Mouse (Mus musculus) heart, embryonic 15.5 days (tissue): ENCODE measurements around the gene Gm20605. TPM values are rescaled to one million over a fixed set of nuclear protein-coding genes. Genes with fewer than 3 reads are reported as not detected.
A peak's percentile ranks its signal among the peaks of the same experiment; 100 is the strongest.

ENCODE experiments used
- ATAC-seq: fragments of 200-750 bp; cut with Nextera tagmentation; replicated peaks from 2 replicates; pipeline ENCODE4 v1.8.0; 2017; ENCODE audit warnings: low read depth, moderate TSS enrichment; ENCODE audit not compliant: insufficient number of reproducible peaks, insufficient read depth, low FRiP score
- H3K27ac ChIP-seq: fragments of 300-500 bp; sonication (generic); 2 replicates; pipeline ENCODE4 v1.5.1; 2015; ENCODE audit warnings: mild to moderate bottlenecking, inconsistent platforms
- H3K27me3 ChIP-seq: fragments of 300-500 bp; sonication (generic); 2 replicates; pipeline ENCODE4 v1.6.1; 2015; ENCODE audit warnings: inconsistent platforms
- H3K36me3 ChIP-seq: fragments of 300-500 bp; sonication (generic); 2 replicates; pipeline ENCODE4 v1.6.1; 2015; ENCODE audit warnings: mild to moderate bottlenecking, inconsistent platforms
- H3K4me1 ChIP-seq: fragments of 300-500 bp; sonication (generic); replicated peaks from 2 replicates; pipeline ENCODE4 v1.6.1; 2015; ENCODE audit warnings: inconsistent platforms
- H3K4me2 ChIP-seq: fragments of 300-500 bp; sonication (generic); 2 replicates; pipeline ENCODE4 v1.6.1; 2015; ENCODE audit warnings: inconsistent platforms, mild to moderate bottlenecking, moderate library complexity
- H3K4me3 ChIP-seq: fragments of 300-500 bp; sonication (generic); 2 replicates; pipeline ENCODE4 v1.5.1; 2015; ENCODE audit warnings: mild to moderate bottlenecking, inconsistent platforms
- H3K9ac ChIP-seq: fragments of 300-500 bp; sonication (generic); 2 replicates; pipeline ENCODE4 v1.6.1; 2015; ENCODE audit warnings: mild to moderate bottlenecking, inconsistent platforms
- H3K9me3 ChIP-seq: fragments of 300-500 bp; sonication (generic); replicated peaks from 2 replicates; pipeline ENCODE4 v1.6.1; 2016; ENCODE audit warnings: inconsistent platforms
- WGBS: fragments of 180-500 bp; shearing (Covaris S2); methylation state at CpG from one replicate; pipeline ENCODE4 v1.1.7; 2015; ENCODE audit warnings: mixed read lengths; 5-methylcytosine and 5-hydroxymethylcytosine counted together
- polyA plus RNA-seq: library from polyadenylated mRNA; unstranded; fragments of >200 nt; fragmentation: Nextera tagmentation; extraction: Ambion mirVana; gene quantifications from 2 replicates; pipeline ENCODE4 v1.2.1, GENCODE M21; 2015

The Gm20605 gene
- 7.1 and 12.2 TPM in 2 replicates for polyA plus RNA-seq

GRCm38 (mm10) chr5:137628498-137629305 lies at the start of gene Gm20605, which contains the start of the genes Fbxo24 and Lrch4:
Gene Gm20605 (plus strand): TSS chr5:137629175.
Gene Fbxo24 (minus strand): TSS chr5:137629002.
Gene Lrch4 (plus strand): TSS chr5:137629121.
- H3K9me3 ChIP-seq: no peaks in the 10 kb centered on the region
- peaks cover 2% of the 10 kb centered on the region; the same call in 1 of the 2 replicates for H3K36me3 ChIP-seq
- H3K4me1 ChIP-seq: peaks cover 34% of the 10 kb centered on the region
- WGBS: under 1% methylated on average over 46 of the region's 46 CpGs
- no peaks in the 10 kb centered on the region for H3K27me3 ChIP-seq
- H3K27ac ChIP-seq: peak within 1 kb of the TSS; percentile 94
- H3K4me3 ChIP-seq: peak within 1 kb of the TSS; percentile 93
- H3K4me2 ChIP-seq: peak within 1 kb of the TSS; percentile 89
- peak within 1 kb of the TSS; percentile 88 for H3K9ac ChIP-seq
- ATAC-seq: peak; percentile 97

GRCm38 (mm10) chr5:137580246-137580645 lies 48.7 kb upstream of the Gm20605 start:
- H3K36me3 ChIP-seq: no peaks in the 10 kb centered on the region
- H3K9ac ChIP-seq: no peak overlapping the region
- no peak overlapping the region for H3K4me3 ChIP-seq
- WGBS: 65% methylated on average over 6 of the region's 6 CpGs
- H3K9me3 ChIP-seq: no peaks in the 10 kb centered on the region
- no peak for ATAC-seq
- peaks cover 11% of the 10 kb centered on the region for H3K4me1 ChIP-seq
- H3K27ac ChIP-seq: no peak overlapping the region
- H3K4me2 ChIP-seq: no peak overlapping the region
- H3K27me3 ChIP-seq: peaks cover 25% of the 10 kb centered on the region

- no peak for ATAC-seq
- no peak overlapping the region for H3K4me3 ChIP-seq
- H3K4me2 ChIP-seq: no peak overlapping the region
- H3K27me3 ChIP-seq: peaks cover 25% of the 10 kb centered on the region
- peaks cover 11% of the 10 kb centered on the region for H3K4me1 ChIP-seq
- no peaks in the 10 kb centered on the region for H3K9me3 ChIP-seq
- H3K36me3 ChIP-seq: no peaks in the 10 kb centered on the region
- H3K27ac ChIP-seq: no peak overlapping the region
- no peak overlapping the region for H3K9ac ChIP-seq
- 22% methylated on average over 8 of the region's 8 CpGs for WGBS
These were observed 46.3 kb upstream of the Gm20605 start for GRCm38 (mm10) chr5:137582702-137583101.

GRCm38 (mm10) chr5:137583670-137584169 lies 45.3 kb upstream of the Gm20605 start:
- peak overlapping the region; percentile 42 for H3K9ac ChIP-seq
- peaks cover 11% of the 10 kb centered on the region for H3K4me1 ChIP-seq
- H3K4me2 ChIP-seq: peak overlapping the region; percentile 76
- H3K27me3 ChIP-seq: peaks cover 25% of the 10 kb centered on the region
- H3K36me3 ChIP-seq: no peaks in the 10 kb centered on the region
- WGBS: 13% methylated on average over 27 of the region's 27 CpGs
- ATAC-seq: 0 out of 2 replicates have a peak, but pooled peaks have one; percentile 21
- H3K4me3 ChIP-seq: peak overlapping the region; percentile 48
- H3K9me3 ChIP-seq: no peaks in the 10 kb centered on the region
- no peak overlapping the region for H3K27ac ChIP-seq

GRCm38 (mm10) chr5:137584976-137585375 lies 44.0 kb upstream of the Gm20605 start:
- no peaks in the 10 kb centered on the region for H3K9me3 ChIP-seq
- ATAC-seq: no peak
- H3K36me3 ChIP-seq: no peaks in the 10 kb centered on the region
- peaks cover 11% of the 10 kb centered on the region for H3K4me1 ChIP-seq
- H3K27ac ChIP-seq: no peak overlapping the region
- WGBS: 29% methylated on average over 8 of the region's 8 CpGs
- no peak overlapping the region for H3K9ac ChIP-seq
- H3K4me2 ChIP-seq: no peak overlapping the region
- H3K4me3 ChIP-seq: no peak overlapping the region
- H3K27me3 ChIP-seq: peaks cover 25% of the 10 kb centered on the region

- Histone ChIP-seq H3K36me3 (no peaks in the 10 kb centered on the region), H3K27ac (no peak overlapping the region), H3K4me1 (no peaks in the 10 kb centered on the region), H3K27me3 (no peaks in the 10 kb centered on the region), H3K9ac (no peak overlapping the region), H3K4me3 (no peak overlapping the region), H3K9me3 (no peaks in the 10 kb centered on the region), H3K4me2 (no peak overlapping the region)
- 75% methylated on average over 5 of the region's 5 CpGs for WGBS
- ATAC-seq: no peak
These were observed 38.5 kb upstream of the Gm20605 start for GRCm38 (mm10) chr5:137590507-137590906.

- Histone ChIP-seq H3K9ac (no peak overlapping the region), H3K27ac (no peak overlapping the region), H3K4me1 (peaks cover 13% of the 10 kb centered on the region), H3K9me3 (no peaks in the 10 kb centered on the region), H3K36me3 (peaks cover 6% of the 10 kb centered on the region), H3K4me3 (no peak overlapping the region), H3K27me3 (no peaks in the 10 kb centered on the region), H3K4me2 (no peak overlapping the region)
- 77% methylated on average over 7 of the region's 7 CpGs for WGBS
- no peak for ATAC-seq
These were observed 33.1 kb upstream of the Gm20605 start for GRCm38 (mm10) chr5:137595921-137596320.

- WGBS: 35% methylated on average over 30 of the region's 30 CpGs
- peak overlapping the region; percentile 18; the same call in 1 of the 2 replicates for H3K4me2 ChIP-seq
- H3K27ac ChIP-seq: no peak overlapping the region; the same call in 1 of the 2 replicates
- H3K27me3 ChIP-seq: no peaks in the 10 kb centered on the region
- no peak overlapping the region for H3K4me3 ChIP-seq
- no peaks in the 10 kb centered on the region for H3K9me3 ChIP-seq
- H3K9ac ChIP-seq: no peak overlapping the region
- peaks cover 6% of the 10 kb centered on the region for H3K36me3 ChIP-seq
- H3K4me1 ChIP-seq: peaks cover 13% of the 10 kb centered on the region
- no peak for ATAC-seq
These were observed 32.2 kb upstream of the Gm20605 start for GRCm38 (mm10) chr5:137596601-137597261.

GRCm38 (mm10) chr5:137597625-137598024 lies 31.4 kb upstream of the Gm20605 start:
- 91% methylated on average over 6 of the region's 6 CpGs for WGBS

GRCm38 (mm10) chr5:137598100-137598826 lies 30.7 kb upstream of the Gm20605 start:
- no peak for ATAC-seq
- WGBS: 69% methylated on average over 2 of the region's 2 CpGs
- Histone ChIP-seq H3K4me3 (no peak overlapping the region), H3K9me3 (no peaks in the 10 kb centered on the region), H3K9ac (no peak overlapping the region), H3K27ac (no peak overlapping the region), H3K27me3 (no peaks in the 10 kb centered on the region), H3K36me3 (peaks cover 6% of the 10 kb centered on the region), H3K4me1 (peaks cover 20% of the 10 kb centered on the region), H3K4me2 (no peak overlapping the region)

More at GRCm38 (mm10) chr5:137597625-137598024, 31.4 kb upstream of the Gm20605 start:
- no peak overlapping the region for H3K9ac ChIP-seq
- H3K4me3 ChIP-seq: no peak overlapping the region
- H3K27ac ChIP-seq: no peak overlapping the region
- no peak for ATAC-seq
- peaks cover 6% of the 10 kb centered on the region for H3K36me3 ChIP-seq
- H3K4me1 ChIP-seq: peaks cover 17% of the 10 kb centered on the region
- no peaks in the 10 kb centered on the region for H3K27me3 ChIP-seq
- no peak overlapping the region for H3K4me2 ChIP-seq
- no peaks in the 10 kb centered on the region for H3K9me3 ChIP-seq

GRCm38 (mm10) chr5:137599600-137599999 lies 29.4 kb upstream of the Gm20605 start:
- H3K4me1 ChIP-seq: peaks cover 21% of the 10 kb centered on the region
- peak overlapping the region; percentile 91; the same call in 1 of the 2 replicates for H3K27ac ChIP-seq
- H3K36me3 ChIP-seq: peaks cover 10% of the 10 kb centered on the region
- peak overlapping the region; percentile 91 for H3K4me2 ChIP-seq
- H3K9me3 ChIP-seq: no peaks in the 10 kb centered on the region
- ATAC-seq: no peak
- WGBS: 55% methylated on average over 9 of the region's 9 CpGs
- H3K27me3 ChIP-seq: no peaks in the 10 kb centered on the region
- peak overlapping the region; percentile 81 for H3K4me3 ChIP-seq
- H3K9ac ChIP-seq: peak overlapping the region; percentile 80
